Mouse (Mus musculus) heart, postnatal 0 days (tissue): Measurements from ENCODE around the gene Galntl6.

ENCODE experiments used
- CTCF ChIP-seq: IDR thresholded peaks from 2 replicates; pipeline ENCODE4 v1.5.1; 2016; ENCODE audit warnings: antibody characterized with exemption, control low read depth, low read depth
- EP300 ChIP-seq: IDR thresholded peaks from 2 replicates; pipeline ENCODE4 v1.6.1; 2016; ENCODE audit warnings: antibody characterized with exemption, low read depth

GRCm38 (mm10) chr8:58915142-58915541, 2.7 kb upstream of the Galntl6 start:
- no peak for TF ChIP-seq EP300
- no peak for TF ChIP-seq CTCF
